Mouse (Mus musculus) ES-E14 (cell line): ENCODE measurements at regions not wholly inside any gene's neighbourhood (a gene's known extent, or its start where the extent isn't known, plus 50 kb on each side); places are given as distances from the start of the nearest gene placed in this dataset.

ENCODE experiments used
- DNase-seq: peaks from one replicate; pipeline ENCODE4 v3.0.0-alpha.2; 2013; ENCODE audit warnings: low read depth, low spot score
- H3K27ac ChIP-seq: 2 replicates; pipeline ENCODE4 v1.5.1; 2012; ENCODE audit warnings: low read depth, mild to moderate bottlenecking, low read length, moderate library complexity, mixed read lengths; ENCODE audit not compliant: poor library complexity, insufficient read depth, severe bottlenecking
- H3K36me3 ChIP-seq: 2 replicates; pipeline ENCODE4 v1.6.1; 2012; ENCODE audit warnings: mild to moderate bottlenecking, low read length, moderate library complexity, mixed read lengths; ENCODE audit not compliant: control insufficient read depth, poor library complexity, insufficient read depth, severe bottlenecking
- H3K4me1 ChIP-seq, 2 experiments: fragments of 150-350 bp in 1 of 2; sonication (generic) in 1 of 2; 2 replicates each; pipeline ENCODE4 v1.6.1; 2012; ENCODE audit warnings: low read length in 2 of 2, mild to moderate bottlenecking in 1 of 2, mixed read lengths in 1 of 2; ENCODE audit not compliant: control insufficient read depth in 2 of 2, insufficient read depth in 2 of 2, poor library complexity in 1 of 2
- H3K4me3 ChIP-seq, 2 experiments: fragments of 150-350 bp in 1 of 2; sonication (generic) in 1 of 2; 2 replicates each; pipeline ENCODE4 v1.5.1; 2012; ENCODE audit warnings: low read length in 2 of 2, low read depth in 1 of 2, mild to moderate bottlenecking in 1 of 2, mixed read lengths in 1 of 2; ENCODE audit not compliant: insufficient read depth in 1 of 2, poor library complexity in 1 of 2, severe bottlenecking in 1 of 2
- H3K9ac ChIP-seq: 2 replicates; pipeline ENCODE4 v1.6.1; 2012; ENCODE audit warnings: low read depth, mild to moderate bottlenecking, low read length, mixed read lengths; ENCODE audit not compliant: poor library complexity, insufficient read depth, severe bottlenecking
- H3K9me3 ChIP-seq: fragments of 150-350 bp; sonication (generic); 2 replicates; pipeline ENCODE4 v1.6.1; 2012; ENCODE audit warnings: low read depth, mild to moderate bottlenecking, low read length; ENCODE audit not compliant: control insufficient read depth, insufficient read depth
- CHD2 ChIP-seq: IDR thresholded peaks from 2 replicates; pipeline ENCODE4 v1.6.1; 2014; ENCODE audit warnings: mild to moderate bottlenecking, low read depth, low read length, inconsistent platforms
- HCFC1 ChIP-seq: IDR thresholded peaks from 2 replicates; pipeline ENCODE4 v1.6.1; 2012; ENCODE audit warnings: low read length, inconsistent platforms, borderline replicate concordance; ENCODE audit not compliant: insufficient read depth
- MAFK ChIP-seq: IDR thresholded peaks from 2 replicates; pipeline ENCODE4 v1.6.1; 2014; ENCODE audit warnings: mild to moderate bottlenecking, low read depth, low read length, inconsistent platforms; ENCODE audit not compliant: insufficient read depth
- ZC3H11A ChIP-seq: IDR thresholded peaks from 2 replicates; pipeline ENCODE4 v1.6.1; 2012; ENCODE audit warnings: low read depth, mild to moderate bottlenecking, inconsistent platforms, low read length, borderline replicate concordance
- ZNF384 ChIP-seq: IDR thresholded peaks from 2 replicates; pipeline ENCODE4 v1.6.1; 2012; ENCODE audit warnings: low read depth, low read length, inconsistent platforms
- in situ Hi-C, 2 experiments: fragments of 600-800 bp; cut with MboI; formaldehyde crosslinking; loops; one replicate each; pipeline ENCODE4 v1.15.1; 2025; ENCODE audit warnings: low sequenced_read_pairs in 2 of 2, inconsistent platforms in 1 of 2; ENCODE audit not compliant: unreplicated experiment in 2 of 2

GRCm38 (mm10) chr15:36906052-36906451 is 101.5 kb downstream of the Zfp706 start:
- H3K4me3 ChIP-seq = no peak overlapping the region
- no peaks in the 10 kb centered on the region for H3K36me3 ChIP-seq
- H3K27ac ChIP-seq = no peak overlapping the region
- DNase-seq = no peak
- peaks cover 8 to 10% of the 10 kb centered on the region in 2 experiments; a peak in 3 of 4 replicates for H3K4me1 ChIP-seq
- no peaks in the 10 kb centered on the region for H3K9me3 ChIP-seq
- TF ChIP-seq HCFC1 (no peak), MAFK (no peak), CHD2 (no peak), ZNF384 (no peak)
- in situ Hi-C loops = no loop called here
- H3K9ac ChIP-seq = no peak overlapping the region

- peaks cover 10% of the 10 kb centered on the region in 2 experiments; a peak in 3 of 4 replicates for H3K4me1 ChIP-seq
- in situ Hi-C loops = no loop called here
- no peak overlapping the region; the same call in 1 of the 2 replicates for H3K27ac ChIP-seq
- no peaks in the 10 kb centered on the region for H3K36me3 ChIP-seq
- H3K9me3 ChIP-seq = no peaks in the 10 kb centered on the region
- no peak overlapping the region for H3K9ac ChIP-seq
- no peak for DNase-seq
- H3K4me3 ChIP-seq = no peak overlapping the region
- TF ChIP-seq ZC3H11A (no peak), ZNF384 (no peak), MAFK (peak; percentile 49; the same call in 1 of the 2 replicates)
Observed at GRCm38 (mm10) chr15:36903922-36904321, 103.7 kb downstream of the Zfp706 start.

DNA sequence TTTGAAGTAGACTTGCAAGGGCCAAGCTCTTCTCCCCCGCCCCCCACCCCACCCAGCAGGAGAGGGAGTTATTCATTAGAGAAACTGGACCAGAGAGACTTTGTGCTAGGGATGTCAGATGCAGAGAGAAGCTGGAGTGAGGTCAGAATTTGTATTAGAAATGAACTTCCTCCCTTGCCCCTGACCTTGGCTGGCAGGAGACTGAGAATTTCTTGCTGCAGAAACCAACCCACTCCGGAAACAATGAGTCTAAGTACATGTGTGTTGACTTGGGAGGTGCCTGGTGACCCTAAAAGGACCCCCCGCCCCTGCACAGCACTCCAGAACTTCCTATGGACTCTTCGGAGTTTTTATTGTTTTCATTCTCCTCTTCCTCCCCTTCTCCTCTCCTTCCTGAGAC is 104.3 kb downstream of the Zfp706 start:
- no peaks in the 10 kb centered on the region for H3K36me3 ChIP-seq
- DNase-seq = no peak
- H3K9ac ChIP-seq = no peak overlapping the region
- no peak overlapping the region for H3K4me3 ChIP-seq
- no peak for TF ChIP-seq MAFK
- no peak for TF ChIP-seq ZNF384
- TF ChIP-seq CHD2 = no peak
- no peak for TF ChIP-seq ZC3H11A
- TF ChIP-seq HCFC1 = no peak
- H3K4me1 ChIP-seq = peaks cover 10% of the 10 kb centered on the region in 2 experiments; a peak in 3 of 4 replicates
- no peaks in the 10 kb centered on the region for H3K9me3 ChIP-seq
- no peak overlapping the region; the same call in 1 of the 2 replicates for H3K27ac ChIP-seq
- in situ Hi-C loops = no loop called here

DNA sequence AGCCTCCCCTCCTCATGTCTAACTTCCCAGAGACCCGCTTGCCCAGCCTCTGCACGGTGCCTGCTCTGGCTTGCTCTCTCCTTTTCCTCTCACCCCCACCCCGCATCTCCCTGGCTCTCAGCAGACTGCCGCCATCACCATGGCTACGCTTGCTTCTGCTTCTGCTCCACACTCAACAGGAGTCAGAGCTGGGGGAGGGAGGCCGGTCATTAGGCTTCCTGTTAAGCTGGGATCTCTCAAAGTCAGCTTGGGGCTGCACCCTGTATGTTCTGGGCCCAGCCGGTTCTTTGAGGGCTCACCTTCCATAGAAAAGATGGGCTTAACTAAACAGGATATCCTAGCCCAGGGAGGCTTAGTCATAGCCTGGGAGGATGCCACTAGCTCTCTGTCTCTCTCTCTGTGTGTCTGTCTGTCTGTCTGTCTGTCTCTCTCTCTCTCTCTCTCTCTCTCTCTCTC is 105.7 kb downstream of the Zfp706 start:
- in situ Hi-C loops = no loop called here
- no peak for TF ChIP-seq ZC3H11A
- no peak for TF ChIP-seq MAFK
- Histone ChIP-seq H3K9me3 (no peaks in the 10 kb centered on the region), H3K27ac (no peak overlapping the region), H3K4me3 (peak overlapping the region in 1 of 2 experiments; percentile 16; a peak in 1 of 4 replicates), H3K36me3 (no peaks in the 10 kb centered on the region), H3K9ac (no peak overlapping the region), H3K4me1 (peaks cover 10% of the 10 kb centered on the region in 2 experiments; a peak in 3 of 4 replicates)
- no peak for DNase-seq

DNA sequence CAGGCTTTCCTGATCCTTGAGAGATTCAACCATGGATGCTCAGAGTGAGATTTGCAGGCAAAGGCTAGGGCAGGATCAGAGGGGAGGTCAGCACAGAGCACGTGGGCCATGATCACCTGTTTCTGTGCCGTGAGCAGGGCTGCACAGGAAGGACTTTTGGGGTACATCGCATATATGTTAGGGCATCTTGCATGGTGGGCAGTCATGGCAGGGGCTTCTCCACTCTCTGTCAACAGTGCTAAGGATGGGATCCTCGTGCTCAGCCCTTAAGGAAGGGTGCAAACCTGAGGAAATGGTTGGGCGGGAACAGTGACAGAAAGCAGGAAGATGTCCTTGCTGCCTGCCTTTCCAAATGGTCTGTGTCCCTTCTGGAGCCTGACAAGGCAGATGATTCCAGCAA is 106.2 kb downstream of the Zfp706 start:
- in situ Hi-C loops = no loop called here
- DNase-seq = no peak
- peaks cover 10% of the 10 kb centered on the region in 2 experiments; a peak in 3 of 4 replicates for H3K4me1 ChIP-seq
- H3K4me3 ChIP-seq = peak overlapping the region in 1 of 2 experiments; percentile 16; a peak in 1 of 4 replicates
- no peak for TF ChIP-seq ZC3H11A
- TF ChIP-seq HCFC1 = no peak
- no peak for TF ChIP-seq MAFK
- no peak for TF ChIP-seq ZNF384
- no peak for TF ChIP-seq CHD2
- no peak overlapping the region for H3K9ac ChIP-seq
- H3K27ac ChIP-seq = no peak overlapping the region
- no peaks in the 10 kb centered on the region for H3K9me3 ChIP-seq
- no peaks in the 10 kb centered on the region for H3K36me3 ChIP-seq
